Mouse (Mus musculus): ENCODE data around the gene Mapk10. TPM values are rescaled to one million over a fixed set of nuclear protein-coding genes. Genes with fewer than 3 reads are reported as not detected.

Mapk10 gene
- polyA plus RNA-seq, 1 experiment from 2014 or later: 0.23 TPM

- DNase-seq (ENCODE audit: low read depth, low spot score): no peak
- H3K27me3 ChIP-seq: peaks cover 14% of the 10 kb centered on the region
- in situ Hi-C loops (cut with MboI; ENCODE audit: low pct_unique_long_range_greater_than_20kb): no loop called here
- ATAC-seq: no peak
- ChIA-PET CTCF (no interaction called here), POLR2A (no interaction called here)
- TF ChIP-seq CTCF (IDR thresholded peaks at IDR 0.05): no peak
These were observed 196.8 kb downstream of the Mapk10 start for GRCm38 (mm10) chr5:103014309-103014708.

- in situ Hi-C loops (cut with MboI; ENCODE audit: low pct_unique_long_range_greater_than_20kb): no loop called here
- DNase-seq (ENCODE audit: low read depth, low spot score): no peak
- CTCF ChIA-PET: no interaction called here
These were observed 202.2 kb downstream of the Mapk10 start for GRCm38 (mm10) chr5:103008894-103009293.

GRCm38 (mm10) chr5:103002116-103002515 lies 209.0 kb downstream of the Mapk10 start:
- ATAC-seq: no peak
- DNase-seq (ENCODE audit: low read depth, low spot score): no peak
- TF ChIP-seq CTCF (IDR thresholded peaks at IDR 0.05): no peak
- in situ Hi-C loops (cut with MboI; ENCODE audit: low pct_unique_long_range_greater_than_20kb): no loop called here
- ChIA-PET CTCF (no interaction called here), POLR2A (interaction anchor here (0.6 kb wide), 1 partner anchor 278 kb away, joined by 4 read pairs; no protein-coding TSS in a partner anchor)
- H3K27me3 ChIP-seq: peaks cover 1% of the 10 kb centered on the region

More at GRCm38 (mm10) chr5:103008894-103009293, 202.2 kb downstream of the Mapk10 start:
- POLR2A ChIA-PET: no interaction called here
- no peak for ATAC-seq
- TF ChIP-seq CTCF (IDR thresholded peaks at IDR 0.05): no peak
- peaks cover 10% of the 10 kb centered on the region for H3K27me3 ChIP-seq

GRCm38 (mm10) chr5:103000572-103000971 lies 210.6 kb downstream of the Mapk10 start:
- ChIA-PET POLR2A (no interaction called here), CTCF (no interaction called here)
- ATAC-seq (no peak), DNase-seq (ENCODE audit: low read depth, low spot score) (no peak)
- in situ Hi-C loops (cut with MboI; ENCODE audit: low pct_unique_long_range_greater_than_20kb): no loop called here
- no peak for TF ChIP-seq CTCF (IDR thresholded peaks at IDR 0.05)
- peaks cover 4% of the 10 kb centered on the region for H3K27me3 ChIP-seq

GRCm38 (mm10) chr5:102998524-102998923 lies 212.6 kb downstream of the Mapk10 start:
- ATAC-seq: no peak
- in situ Hi-C loops (cut with MboI; ENCODE audit: low pct_unique_long_range_greater_than_20kb): no loop called here
- CTCF ChIA-PET: interaction anchor here (0.8 kb wide), 1 partner anchor 49 kb away, joined by 3 read pairs; no protein-coding TSS in a partner anchor

GRCm38 (mm10) chr5:102997907-102998306 lies 213.2 kb downstream of the Mapk10 start:
- in situ Hi-C loops (cut with MboI; ENCODE audit: low pct_unique_long_range_greater_than_20kb): no loop called here
- peaks cover 4% of the 10 kb centered on the region for H3K27me3 ChIP-seq
- no peak for ATAC-seq
- no peak for DNase-seq (ENCODE audit: low read depth, low spot score)
- ChIA-PET CTCF (interaction anchor here (0.8 kb wide), 1 partner anchor 48 kb away, joined by 3 read pairs; no protein-coding TSS in a partner anchor), POLR2A (no interaction called here)
- no peak for TF ChIP-seq CTCF (IDR thresholded peaks at IDR 0.05)

More at GRCm38 (mm10) chr5:102998524-102998923, 212.6 kb downstream of the Mapk10 start:
- peaks cover 4% of the 10 kb centered on the region for H3K27me3 ChIP-seq
- no peak for TF ChIP-seq CTCF (IDR thresholded peaks at IDR 0.05)
- no peak for DNase-seq (ENCODE audit: low read depth, low spot score)
- POLR2A ChIA-PET: no interaction called here

- in situ Hi-C loops (cut with MboI; ENCODE audit: low pct_unique_long_range_greater_than_20kb): no loop called here
- DNase-seq (ENCODE audit: low read depth, low spot score): no peak
- ChIA-PET POLR2A (no interaction called here), CTCF (no interaction called here)
- no peak for ATAC-seq
- TF ChIP-seq CTCF (IDR thresholded peaks at IDR 0.05): no peak
- H3K27me3 ChIP-seq: peaks cover 4% of the 10 kb centered on the region
These were observed 214.8 kb downstream of the Mapk10 start for GRCm38 (mm10) chr5:102996331-102996730.

GRCm38 (mm10) chr5:102995928-102996327 lies 215.2 kb downstream of the Mapk10 start:
- DNase-seq (ENCODE audit: low read depth, low spot score) (no peak), ATAC-seq (no peak)
- H3K27me3 ChIP-seq: peaks cover 4% of the 10 kb centered on the region
- in situ Hi-C loops (cut with MboI; ENCODE audit: low pct_unique_long_range_greater_than_20kb): no loop called here
- TF ChIP-seq CTCF (IDR thresholded peaks at IDR 0.05): no peak
- ChIA-PET POLR2A (no interaction called here), CTCF (no interaction called here)

- no peak for TF ChIP-seq CTCF (IDR thresholded peaks at IDR 0.05)
- peak; percentile 42 for DNase-seq (ENCODE audit: low read depth, low spot score)
- H3K27me3 ChIP-seq: peaks cover 4% of the 10 kb centered on the region
- POLR2A ChIA-PET: no interaction called here
- CTCF ChIA-PET: no interaction called here
- in situ Hi-C loops (cut with MboI; ENCODE audit: low pct_unique_long_range_greater_than_20kb): no loop called here
- peak; percentile 91 for ATAC-seq
These were observed 217.2 kb downstream of the Mapk10 start for GRCm38 (mm10) chr5:102993951-102994350.

GRCm38 (mm10) chr5:102991691-102992090 lies 219.4 kb downstream of the Mapk10 start:
- TF ChIP-seq CTCF (IDR thresholded peaks at IDR 0.05): no peak
- in situ Hi-C loops (cut with MboI; ENCODE audit: low pct_unique_long_range_greater_than_20kb): no loop called here
- POLR2A ChIA-PET: no interaction called here
- CTCF ChIA-PET: no interaction called here
- DNase-seq (ENCODE audit: low read depth, low spot score): no peak
- H3K27me3 ChIP-seq: no peaks in the 10 kb centered on the region
- ATAC-seq: no peak

GRCm38 (mm10) chr5:102978382-102978781 lies 232.8 kb downstream of the Mapk10 start:
- TF ChIP-seq CTCF (IDR thresholded peaks at IDR 0.05): no peak

GRCm38 (mm10) chr5:102977138-102977537 lies 234.0 kb downstream of the Mapk10 start:
- ChIA-PET CTCF (no interaction called here), POLR2A (no interaction called here)
- ATAC-seq: no peak
- in situ Hi-C loops (cut with MboI; ENCODE audit: low pct_unique_long_range_greater_than_20kb): no loop called here
- DNase-seq (ENCODE audit: low read depth, low spot score): no peak
- no peak for TF ChIP-seq CTCF (IDR thresholded peaks at IDR 0.05)
- peaks cover 7% of the 10 kb centered on the region for H3K27me3 ChIP-seq

More at GRCm38 (mm10) chr5:102978382-102978781, 232.8 kb downstream of the Mapk10 start:
- peaks cover 7% of the 10 kb centered on the region for H3K27me3 ChIP-seq
- in situ Hi-C loops (cut with MboI; ENCODE audit: low pct_unique_long_range_greater_than_20kb): no loop called here
- ATAC-seq (no peak), DNase-seq (ENCODE audit: low read depth, low spot score) (no peak)
- CTCF ChIA-PET: no interaction called here
- POLR2A ChIA-PET: no interaction called here
